Mouse (Mus musculus) C2C12 (cell line): ENCODE results near the gene Gadd45b. TPM values are rescaled to one million over a fixed set of nuclear protein-coding genes. Genes with fewer than 3 reads are reported as not detected.

ENCODE experiments used
- H3K27me3 ChIP-seq: one replicate; pipeline ENCODE4 v1.6.1; 2011; ENCODE audit not compliant: control insufficient read depth, insufficient read depth, insufficient read length
- H3K36me3 ChIP-seq: one replicate; pipeline ENCODE4 v1.6.1; 2011; ENCODE audit not compliant: control insufficient read depth, insufficient read depth
- H3K4me3 ChIP-seq: one replicate; pipeline ENCODE4 v1.5.1; 2011; ENCODE audit warnings: mild to moderate bottlenecking, control low read depth; ENCODE audit not compliant: poor library complexity, insufficient read depth, severe bottlenecking
- H3K79me2 ChIP-seq: one replicate; pipeline ENCODE4 v1.6.1; 2011; ENCODE audit not compliant: control insufficient read depth, insufficient read depth
- H3K79me3 ChIP-seq: one replicate; pipeline ENCODE4 v1.6.1; 2011; ENCODE audit warnings: low read depth, control low read depth
- H3ac ChIP-seq: one replicate; pipeline ENCODE3; 2011; ENCODE audit warnings: low read depth; ENCODE audit not compliant: control insufficient read depth, insufficient read length
- CEBPB ChIP-seq: IDR thresholded peaks from one replicate; pipeline ENCODE4 v1.6.1; 2011; ENCODE audit warnings: low read depth, mild to moderate bottlenecking, control low read depth, moderate library complexity
- CTCF ChIP-seq: IDR thresholded peaks from one replicate; pipeline ENCODE4 v1.5.1; 2011; ENCODE audit not compliant: control insufficient read depth, insufficient read depth, insufficient read length
- FOSL1 ChIP-seq: IDR thresholded peaks from one replicate; pipeline ENCODE4 v1.8.0; 2011; ENCODE audit warnings: mild to moderate bottlenecking, low read length; ENCODE audit not compliant: poor library complexity, insufficient read depth, severe bottlenecking
- MAX ChIP-seq: IDR thresholded peaks from one replicate; pipeline ENCODE4 v1.6.1; 2011; ENCODE audit warnings: mild to moderate bottlenecking, control low read depth
- MYOD1 ChIP-seq: IDR thresholded peaks from one replicate; pipeline ENCODE4 v1.6.1; 2011; ENCODE audit warnings: low read depth; ENCODE audit not compliant: control insufficient read depth, insufficient read length
- MYOG ChIP-seq: IDR thresholded peaks from one replicate; pipeline ENCODE4 v1.6.1; 2011; ENCODE audit not compliant: control insufficient read depth, insufficient read length; ENCODE audit errors: extremely low read depth
- USF1 ChIP-seq: IDR thresholded peaks from one replicate; pipeline ENCODE4 v1.6.1; 2011; ENCODE audit warnings: low read depth, mild to moderate bottlenecking, control low read depth, moderate library complexity
- polyA plus RNA-seq: library from polyadenylated mRNA; unstranded; fragments of >200 nt; fragmentation: generic; extraction: Trizol; gene quantifications from one replicate; pipeline ENCODE4 v1.2.1, GENCODE M21; 2012; ENCODE audit warnings: missing spikeins

Gadd45b gene
- polyA plus RNA-seq, 1 experiment = 37.2 TPM

GRCm38 (mm10) chr10:80967101-80967656, 37.3 kb downstream of the Gadd45b start:
- Histone ChIP-seq H3K79me2 (no peaks in the 10 kb centered on the region), H3ac (no peak overlapping the region), H3K27me3 (no peaks in the 10 kb centered on the region), H3K79me3 (no peaks in the 10 kb centered on the region), H3K36me3 (no peaks in the 10 kb centered on the region), H3K4me3 (no peak overlapping the region)
- no peak for TF ChIP-seq MAX

- Histone ChIP-seq H3K4me3 (no peak overlapping the region), H3K27me3 (no peaks in the 10 kb centered on the region), H3K79me3 (no peaks in the 10 kb centered on the region), H3ac (no peak overlapping the region), H3K79me2 (no peaks in the 10 kb centered on the region), H3K36me3 (no peaks in the 10 kb centered on the region)
- no peak for TF ChIP-seq USF1
- TF ChIP-seq CTCF = no peak
- no peak for TF ChIP-seq FOSL1
- TF ChIP-seq MAX = no peak
Observed at GRCm38 (mm10) chr10:80968106-80968505, 38.2 kb downstream of the Gadd45b start.

- H3ac ChIP-seq = no peak overlapping the region
- H3K4me3 ChIP-seq = no peak overlapping the region
- TF ChIP-seq CEBPB (no peak), MYOD1 (no peak), MYOG (no peak), FOSL1 (no peak), MAX (no peak), CTCF (no peak), USF1 (no peak)
- H3K79me3 ChIP-seq = no peaks in the 10 kb centered on the region
- H3K27me3 ChIP-seq = no peaks in the 10 kb centered on the region
- no peaks in the 10 kb centered on the region for H3K36me3 ChIP-seq
- H3K79me2 ChIP-seq = no peaks in the 10 kb centered on the region
Observed at GRCm38 (mm10) chr10:80969298-80969697, 39.4 kb downstream of the Gadd45b start.

- no peak for TF ChIP-seq USF1
- no peak for TF ChIP-seq MYOG
- TF ChIP-seq MYOD1 = no peak
- no peak for TF ChIP-seq MAX
- no peaks in the 10 kb centered on the region for H3K27me3 ChIP-seq
- no peaks in the 10 kb centered on the region for H3K79me2 ChIP-seq
Observed at GRCm38 (mm10) chr10:80970159-80970558, 40.3 kb downstream of the Gadd45b start.

GRCm38 (mm10) chr10:80971533-80971932, 41.7 kb downstream of the Gadd45b start:
- H3ac ChIP-seq = no peak overlapping the region
- no peaks in the 10 kb centered on the region for H3K27me3 ChIP-seq
- H3K36me3 ChIP-seq = no peaks in the 10 kb centered on the region
- TF ChIP-seq CEBPB (no peak), FOSL1 (no peak), CTCF (no peak), MYOD1 (no peak), MYOG (no peak), MAX (no peak), USF1 (no peak)
- no peak overlapping the region for H3K4me3 ChIP-seq
- H3K79me2 ChIP-seq = no peaks in the 10 kb centered on the region
- H3K79me3 ChIP-seq = no peaks in the 10 kb centered on the region

More at GRCm38 (mm10) chr10:80970159-80970558, 40.3 kb downstream of the Gadd45b start:
- Histone ChIP-seq H3K36me3 (no peaks in the 10 kb centered on the region), H3ac (no peak overlapping the region), H3K79me3 (no peaks in the 10 kb centered on the region), H3K4me3 (no peak overlapping the region)

- no peaks in the 10 kb centered on the region for H3K36me3 ChIP-seq
- TF ChIP-seq FOSL1 (no peak), MAX (no peak), MYOG (no peak), MYOD1 (no peak), USF1 (no peak), CTCF (no peak), CEBPB (no peak)
- H3K79me2 ChIP-seq = no peaks in the 10 kb centered on the region
- H3ac ChIP-seq = no peak overlapping the region
- H3K27me3 ChIP-seq = no peaks in the 10 kb centered on the region
- H3K4me3 ChIP-seq = no peak overlapping the region
- no peaks in the 10 kb centered on the region for H3K79me3 ChIP-seq
Observed at GRCm38 (mm10) chr10:80972071-80972987, 42.5 kb downstream of the Gadd45b start.
